Mouse (Mus musculus): ENCODE results near the gene Tmem267.
"Not testable (repeated sequence)": the region's sequence is repeated elsewhere in the genome, so short reads cannot be mapped to it uniquely, and the experiment has no call there.

DNA sequence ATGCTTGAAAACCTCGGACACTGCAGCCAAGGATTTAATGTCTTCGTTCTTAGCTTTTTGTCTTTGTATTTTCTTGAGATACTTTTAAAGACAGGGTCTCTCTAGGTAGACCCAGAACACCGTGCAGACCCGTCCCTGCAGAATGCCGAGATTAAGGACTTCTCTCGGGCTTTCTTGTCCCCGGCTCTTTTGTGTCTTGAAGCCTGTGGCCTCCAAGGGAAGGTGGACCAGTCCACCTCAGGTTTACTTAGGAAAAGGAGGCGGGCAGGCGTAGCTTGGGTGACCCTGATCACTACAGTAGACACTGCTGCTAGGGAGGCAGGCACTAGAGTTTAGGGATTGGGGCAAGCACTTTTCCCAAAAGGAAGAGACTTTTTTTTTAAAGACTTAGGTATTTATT is 116.5 kb downstream of the Tmem267 start:
- TF ChIP-seq CTCF (conservative IDR thresholded peaks at IDR 0.05; ENCODE audit: low read length); POU5F1 (IDR thresholded peaks at IDR 0.05; ENCODE audit: borderline replicate concordance, low read length): not testable (repeated sequence)
